Mouse (Mus musculus) brain, adult 10 weeks (tissue): ENCODE data around the gene Casp3. TPM values are rescaled to one million over a fixed set of nuclear protein-coding genes. Genes with fewer than 3 reads are reported as not detected.

Source experiments
- polyA plus RNA-seq: library from polyadenylated mRNA; stranded (reverse); fragments of 350-450 nt; fragmentation: Illumina TruSeq; extraction: RNeasy Lipid Tissue Mini Kit (QIAGEN cat#74804); gene quantifications from one replicate; pipeline ENCODE4 v1.2.3, GENCODE M21; 2015; ENCODE audit warnings: low read depth, low replicate concordance

Casp3 gene
- 11.8 TPM for polyA plus RNA-seq

DNA sequence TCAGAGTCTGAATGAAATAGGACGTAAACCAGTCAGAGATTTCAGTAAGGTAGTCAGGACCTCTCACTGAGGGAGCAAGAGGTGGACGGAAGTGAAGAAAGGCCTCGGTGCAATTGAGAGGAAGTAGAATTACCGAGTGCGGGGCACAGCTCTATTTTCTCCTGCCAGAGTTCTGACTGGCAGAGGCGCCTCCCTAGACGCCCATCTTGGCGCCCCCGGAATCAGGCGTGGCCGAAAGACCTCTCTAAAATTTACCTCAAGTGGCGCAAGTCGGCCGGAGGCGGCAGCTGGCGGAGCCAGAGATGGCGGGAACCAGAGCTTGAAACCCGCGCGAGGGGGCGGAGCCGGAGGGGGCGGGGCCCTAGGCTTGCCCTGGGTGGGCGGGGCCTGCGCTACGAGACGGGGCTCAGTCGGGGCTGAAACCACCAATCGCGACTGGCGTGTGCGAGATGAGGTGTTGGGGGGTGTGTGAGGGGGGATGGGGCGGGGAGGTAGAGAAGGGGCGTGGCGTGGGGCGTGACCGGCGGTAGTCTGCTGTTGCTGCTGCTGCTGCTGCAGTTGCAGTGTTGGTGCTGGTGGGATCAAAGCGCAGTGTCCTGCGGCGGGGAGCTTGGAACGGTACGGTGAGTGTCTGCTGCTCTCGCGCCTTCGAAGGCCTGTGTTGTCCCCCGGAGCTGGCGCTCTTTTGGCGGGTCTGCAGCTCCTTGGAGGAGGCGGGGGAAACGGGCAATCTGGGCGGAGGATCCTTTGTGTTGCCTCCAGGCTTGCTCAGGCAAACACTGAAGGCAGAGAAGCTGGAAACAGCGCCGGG, at the start of gene Casp3, which contains the start of gene Primpol:
Gene Casp3, plus strand, starts transcription at position 413 of the 811 bp plus-strand sequence.
Gene Primpol, minus strand, starts transcription at position 334 of the 811 bp plus-strand sequence.

Other genes starting within 250 kb of the Casp3 start
- gene Acsl1, start 146.3 kb upstream of the Casp3 start, polyA plus RNA-seq = 37.4 TPM
- gene Cenpu, start 65.3 kb upstream of the Casp3 start, polyA plus RNA-seq = 3.6 TPM
- gene Primpol, start 79 bp upstream of the Casp3 start, polyA plus RNA-seq = 4.7 TPM
- 23.8 TPM for gene Irf2, start 122.4 kb downstream of the Casp3 start, polyA plus RNA-seq